Mouse (Mus musculus) T-helper 17 cell (primary cell): ENCODE measurements around the gene Akap7.

Source experiments
- in situ Hi-C, 2 experiments: fragments of 300-600 bp; cut with MboI, MseI; formaldehyde crosslinking; loops; 1 replicate in 1 of 2; 2 replicates in 1 of 2; pipeline ENCODE4 v1.15.1; 2025; ENCODE audit warnings: high pct_unique_total_duplicates in 2 of 2

Gene Akap7

GRCm38 (mm10) chr10:25307770-25308169 lies at the start of gene Akap7:
Gene Akap7 (minus strand): TSS chr10:25307870.
- in situ Hi-C loops, result no loop called here

GRCm38 (mm10) chr10:25354390-25354789 lies 46.7 kb upstream of the Akap7 start:
- in situ Hi-C loops, result loop anchor here in 1 of 2 experiments (25.0 kb wide), 1 partner anchor 1567 kb away; the partner anchor contains the start of genes Rps12 and Slc18b1

- in situ Hi-C loops, result loop anchor here in 1 of 2 experiments (25.0 kb wide), 1 partner anchor 1567 kb away; the partner anchor contains the start of genes Rps12 and Slc18b1
These were observed 46.3 kb upstream of the Akap7 start for GRCm38 (mm10) chr10:25353941-25354340.

- in situ Hi-C loops, result no loop called here
These were observed 35.1 kb upstream of the Akap7 start for GRCm38 (mm10) chr10:25342801-25343200.

- in situ Hi-C loops, result no loop called here
These were observed 33.0 kb upstream of the Akap7 start for GRCm38 (mm10) chr10:25340675-25341074.

- in situ Hi-C loops, result no loop called here
These were observed 25.9 kb upstream of the Akap7 start for GRCm38 (mm10) chr10:25333390-25334079.

GRCm38 (mm10) chr10:25331321-25332049 lies 23.8 kb upstream of the Akap7 start:
- in situ Hi-C loops, result no loop called here

GRCm38 (mm10) chr10:25330094-25330493 lies 22.4 kb upstream of the Akap7 start:
- in situ Hi-C loops, result no loop called here

- in situ Hi-C loops, result no loop called here
These were observed 19.8 kb upstream of the Akap7 start for GRCm38 (mm10) chr10:25327511-25327910.

GRCm38 (mm10) chr10:25325690-25326089 lies 18.0 kb upstream of the Akap7 start:
- in situ Hi-C loops, result no loop called here

- in situ Hi-C loops, result no loop called here
These were observed 13.5 kb upstream of the Akap7 start for GRCm38 (mm10) chr10:25321198-25321597.

GRCm38 (mm10) chr10:25319531-25319930 lies 11.9 kb upstream of the Akap7 start:
- in situ Hi-C loops, result no loop called here

- in situ Hi-C loops, result no loop called here
These were observed 10.7 kb upstream of the Akap7 start for GRCm38 (mm10) chr10:25318405-25318804.

- in situ Hi-C loops, result no loop called here
These were observed 10.0 kb upstream of the Akap7 start for GRCm38 (mm10) chr10:25317665-25318064.

GRCm38 (mm10) chr10:25313856-25314584 lies 6.3 kb upstream of the Akap7 start:
- in situ Hi-C loops, result no loop called here

GRCm38 (mm10) chr10:25311554-25312212 lies 4.0 kb upstream of the Akap7 start:
- in situ Hi-C loops, result no loop called here

- in situ Hi-C loops, result no loop called here
These were observed 3.1 kb upstream of the Akap7 start for GRCm38 (mm10) chr10:25310736-25311135.

GRCm38 (mm10) chr10:25309996-25310395 lies 2.3 kb upstream of the Akap7 start:
- in situ Hi-C loops, result no loop called here

- in situ Hi-C loops, result no loop called here
These were observed 2.5 kb downstream of the Akap7 start for GRCm38 (mm10) chr10:25305146-25305545.

GRCm38 (mm10) chr10:25304608-25305007 lies 3.1 kb downstream of the Akap7 start:
- in situ Hi-C loops, result no loop called here

- in situ Hi-C loops, result loop anchor here in 1 of 2 experiments (5.0 kb wide), 1 partner anchor 48 kb away; no protein-coding TSS in a partner anchor
These were observed 8.6 kb downstream of the Akap7 start for GRCm38 (mm10) chr10:25299031-25299529.
